13 mouse cellular contexts compared by ENCODE assay signal in the genomic region with DNA sequence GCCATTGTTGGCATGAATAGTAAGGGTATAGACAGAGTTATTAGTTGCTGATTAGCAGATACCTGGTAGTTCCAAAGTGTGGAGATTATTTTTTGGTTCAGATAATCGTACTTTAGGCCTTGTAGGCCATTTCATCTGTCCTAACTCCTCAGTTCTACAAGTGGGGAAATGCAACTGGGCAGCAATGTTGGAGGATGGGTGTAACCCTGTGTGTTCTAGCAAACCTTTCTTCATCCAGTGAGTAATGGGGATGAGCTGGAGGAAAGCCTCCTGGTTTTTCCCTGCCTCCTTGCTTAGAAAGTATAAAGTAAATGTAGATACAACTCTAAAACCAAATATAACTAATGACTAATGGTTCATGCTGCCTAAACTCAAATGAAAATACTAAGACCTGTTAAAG. TPM values are rescaled to one million over a fixed set of nuclear protein-coding genes. Genes with fewer than 3 reads are reported as not detected.
DNase-seq lines count a peak whose midpoint lies in the region; ATAC-seq and TF ChIP-seq lines count a peak whose summit lies in the region.
"Had no signal": no experiment of that assay in that cellular context is flagged by ENCODE, and none has a peak within 500 bp of the region (broad histone marks: within the 10 kb centered on the region; RNA-seq: fewer than 3 reads in every experiment).

No protein-coding gene starts in this region.

- TF ChIP-seq CTCF in heart, postnatal 0 days (IDR thresholded peaks at IDR 0.05; ENCODE audit: low read depth) = no peak
- no peak for TF ChIP-seq CTCF in embryonic fibroblast, embryonic 13.5 days (IDR thresholded peaks at IDR 0.05; ENCODE audit: borderline replicate concordance, insufficient read depth, low read length)

- peaks cover 17% of the 10 kb centered on the region for H3K4me1 ChIP-seq in heart, postnatal 0 days (ENCODE audit: control insufficient read depth, insufficient read depth)
- H3K4me1 ChIP-seq in midbrain, embryonic 11.5 days (ENCODE audit: control insufficient read depth, insufficient read depth, low read length) = peaks cover 10% of the 10 kb centered on the region
- peaks cover 13% of the 10 kb centered on the region for H3K4me1 ChIP-seq in midbrain, embryonic 10.5 days
- H3K4me1 ChIP-seq in embryonic fibroblast, embryonic 13.5 days (ENCODE audit: control insufficient read depth, insufficient read depth, low read length) = peaks cover 11% of the 10 kb centered on the region

- WGBS in heart, postnatal 0 days = 45% methylated on average over 1 of the region's 1 CpGs
- WGBS in midbrain, embryonic 11.5 days = 58% methylated on average over 1 of the region's 1 CpGs
- 70% methylated on average over 1 of the region's 1 CpGs for WGBS in midbrain, embryonic 10.5 days

- TF ChIP-seq EP300 in heart, postnatal 0 days (IDR thresholded peaks at IDR 0.05; ENCODE audit: low read depth) = no peak

- no peak overlapping the region for H3K4me2 ChIP-seq in heart, postnatal 0 days (ENCODE audit: low read depth, low read length)
- no peak overlapping the region for H3K4me2 ChIP-seq in midbrain, embryonic 11.5 days
- H3K4me2 ChIP-seq: forebrain, embryonic 15.5 days; heart, embryonic 15.5 days; hindbrain, embryonic 15.5 days had no signal

- 0 out of 2 replicates have a peak overlapping the region, but pooled peaks have one; percentile 7 for H3K27ac ChIP-seq in heart, postnatal 0 days (ENCODE audit: low read depth)
- no peak overlapping the region for H3K27ac ChIP-seq in midbrain, embryonic 11.5 days (ENCODE audit: low read depth, low read length)
- no peak overlapping the region for H3K27ac ChIP-seq in midbrain, embryonic 10.5 days (replicated peaks)
- 0 out of 2 replicates have a peak overlapping the region, but pooled peaks have one; percentile 14 for H3K27ac ChIP-seq in embryonic fibroblast, embryonic 13.5 days (ENCODE audit: insufficient read depth, low read length)
- H3K27ac ChIP-seq: embryonic facial prominence, embryonic 10.5 days; forebrain, embryonic 15.5 days; heart, embryonic 10.5 days; heart, embryonic 15.5 days; hindbrain, embryonic 15.5 days had no signal

- H3K4me3 ChIP-seq in heart, postnatal 0 days (ENCODE audit: low read depth, low read length) = no peak overlapping the region
- no peak overlapping the region for H3K4me3 ChIP-seq in midbrain, embryonic 11.5 days (ENCODE audit: low read depth, low read length)
- H3K4me3 ChIP-seq in midbrain, embryonic 10.5 days = no peak overlapping the region
- H3K4me3 ChIP-seq in embryonic fibroblast, embryonic 13.5 days (ENCODE audit: insufficient read depth, low read length) = no peak overlapping the region
- H3K4me3 ChIP-seq: embryonic facial prominence, embryonic 10.5 days; forebrain, embryonic 15.5 days; heart, embryonic 10.5 days; heart, embryonic 15.5 days; hindbrain, embryonic 15.5 days had no signal

- no peak for ATAC-seq in heart, postnatal 0 days (ENCODE audit: insufficient read depth, low read depth)
- no peak for ATAC-seq in midbrain, embryonic 11.5 days (ENCODE audit: low FRiP score)
- ATAC-seq: forebrain, embryonic 15.5 days; Patski had no signal

- no peaks in the 10 kb centered on the region for H3K36me3 ChIP-seq in heart, postnatal 0 days (replicated peaks; ENCODE audit: control insufficient read depth, insufficient read depth, low read length)
- H3K36me3 ChIP-seq in midbrain, embryonic 11.5 days (ENCODE audit: control insufficient read depth, insufficient read depth, low read length) = no peaks in the 10 kb centered on the region
- H3K36me3 ChIP-seq in midbrain, embryonic 10.5 days = no peaks in the 10 kb centered on the region
- H3K36me3 ChIP-seq: embryonic facial prominence, embryonic 10.5 days; forebrain, embryonic 15.5 days; heart, embryonic 10.5 days; heart, embryonic 15.5 days; hindbrain, embryonic 15.5 days had no signal

- H3K9ac ChIP-seq in heart, postnatal 0 days (replicated peaks; ENCODE audit: low read depth, low read length) = 0 out of 2 replicates have a peak overlapping the region, but pooled peaks have one; percentile 20
- no peak overlapping the region for H3K9ac ChIP-seq in midbrain, embryonic 11.5 days (ENCODE audit: low read length)
- H3K9ac ChIP-seq: forebrain, embryonic 15.5 days; heart, embryonic 15.5 days; hindbrain, embryonic 15.5 days had no signal

- no peaks in the 10 kb centered on the region for H3K9me3 ChIP-seq in heart, postnatal 0 days (replicated peaks; ENCODE audit: control insufficient read depth, low read length)
- H3K9me3 ChIP-seq in midbrain, embryonic 11.5 days (ENCODE audit: control insufficient read depth, low read length) = no peaks in the 10 kb centered on the region
- no peaks in the 10 kb centered on the region for H3K9me3 ChIP-seq in midbrain, embryonic 10.5 days (replicated peaks)
- H3K9me3 ChIP-seq: embryonic facial prominence, embryonic 10.5 days; forebrain, embryonic 15.5 days; heart, embryonic 10.5 days; heart, embryonic 15.5 days; hindbrain, embryonic 15.5 days had no signal

- no peak for DNase-seq in heart, postnatal 0 days (ENCODE audit: low spot score)
- DNase-seq in heart, postnatal 25 days (ENCODE audit: low spot score) = no peak
- peak; percentile 31 for DNase-seq in midbrain, embryonic 11.5 days (ENCODE audit: low spot score, missing footprints)
- no peak for DNase-seq in midbrain, embryonic 10.5 days (ENCODE audit: low spot score)
- DNase-seq in thymus, postnatal 0 days (ENCODE audit: low spot score) = no peak
- no peak for DNase-seq in ovary, adult 18-20 months (ENCODE audit: low spot score)

- H3K27me3 ChIP-seq in heart, postnatal 0 days (ENCODE audit: control insufficient read depth, insufficient read depth, low read length) = no peaks in the 10 kb centered on the region
- H3K27me3 ChIP-seq in midbrain, embryonic 11.5 days (ENCODE audit: control insufficient read depth, insufficient read depth, low read length) = no peaks in the 10 kb centered on the region
- no peaks in the 10 kb centered on the region for H3K27me3 ChIP-seq in midbrain, embryonic 10.5 days (ENCODE audit: low read depth, poor library complexity, severe bottlenecking)
- H3K27me3 ChIP-seq: forebrain, embryonic 15.5 days; heart, embryonic 15.5 days; hindbrain, embryonic 15.5 days; Patski had no signal

- no peak for TF ChIP-seq POLR2A in embryonic fibroblast, embryonic 13.5 days (IDR thresholded peaks at IDR 0.05; ENCODE audit: low read depth, low read length)

- intact Hi-C loops in heart, postnatal 25 days (cut with DNase I) = no loop called here

RNA-seq across cellular contexts. Expression of gene Lims1, which starts 55.1 kb away (rescaled TPM):
- 177 and 193 TPM in 2 replicates for total RNA-seq in heart, postnatal 0 days (2014; rRNA removed; ENCODE audit: low replicate concordance)
- 211 and 232 TPM in 2 replicates for polyA plus RNA-seq in heart, postnatal 0 days (2015; fragmentation: Nextera tagmentation; extraction: Ambion mirVana)
- total RNA-seq in heart, postnatal 25 days (2021) = 100 to 1,000 TPM; 168 to 192 TPM
- polyA plus RNA-seq in midbrain, embryonic 11.5 days (2014; fragmentation: Nextera tagmentation; extraction: Ambion mirVana) = 85.7 and 88.6 TPM in 2 replicates
- 109 and 111 TPM in 2 replicates for polyA plus RNA-seq in midbrain, embryonic 10.5 days (2016; fragmentation: Nextera tagmentation; extraction: Ambion mirVana)
- 160 and 170 TPM in 2 replicates for polyA plus RNA-seq in embryonic fibroblast, embryonic 13.5 days (2011; ENCODE audit: insufficient read length, low read depth, missing spikeins)
- 141 and 155 TPM in 2 replicates for polyA plus RNA-seq in thymus, postnatal 0 days (2015; fragmentation: Nextera tagmentation; extraction: Ambion mirVana)

Comparison
In these comparisons a context has a peak if more than half of its experiments do, and no peak if none do; other contexts are left out.
1. H3K27ac ChIP-seq: peak in heart, postnatal 0 days (single experiment) and embryonic fibroblast, embryonic 13.5 days (single experiment); none in midbrain, embryonic 11.5 days (single experiment) and midbrain, embryonic 10.5 days (single experiment).